8 mouse cellular contexts compared by ENCODE assay signal in the genomic region with DNA sequence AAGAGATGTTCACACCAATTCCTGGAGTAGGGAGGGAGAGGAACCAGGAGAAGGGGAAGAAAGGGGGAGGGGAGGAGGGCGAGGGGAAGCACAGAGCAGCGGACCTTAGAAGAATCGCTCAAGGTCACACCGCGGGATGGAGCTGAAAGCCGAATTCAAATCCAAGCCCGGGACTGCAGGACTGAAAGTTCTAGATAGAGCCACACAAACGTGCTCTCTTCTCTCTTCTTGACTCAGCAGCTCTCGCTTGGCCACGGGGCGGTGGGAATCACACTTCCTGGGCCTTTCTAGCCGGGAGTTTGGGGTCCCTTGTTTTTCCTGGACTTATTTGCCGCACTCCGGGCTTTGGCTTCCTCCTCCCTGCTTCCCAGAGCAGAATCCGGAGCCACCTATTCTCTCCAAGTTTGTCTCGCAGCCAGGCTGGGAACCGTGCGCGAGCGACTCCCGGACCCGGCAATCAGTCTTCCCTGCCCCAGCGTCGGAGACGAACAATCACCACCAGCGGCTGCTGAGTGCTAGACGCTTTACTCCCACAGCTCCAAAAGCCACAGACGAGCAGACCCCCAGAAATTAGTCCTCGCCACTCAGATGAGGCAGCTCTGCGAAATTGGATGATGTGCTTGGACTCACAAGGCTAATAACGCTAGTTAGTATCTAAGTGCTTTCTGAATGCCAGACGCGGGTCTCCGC. TPM values are rescaled to one million over a fixed set of nuclear protein-coding genes. Genes with fewer than 3 reads are reported as not detected.
DNase-seq lines count a peak whose midpoint lies in the region; ATAC-seq and TF ChIP-seq lines count a peak whose summit lies in the region.

No protein-coding gene starts in this region.

- peaks cover 2% of the 10 kb centered on the region; the same call in 1 of the 2 replicates for H3K27me3 ChIP-seq in cerebellum, adult 2 months (ENCODE audit: control insufficient read depth, insufficient read depth, low read length)
- H3K27me3 ChIP-seq in thymus, adult 2 months (ENCODE audit: control insufficient read depth, insufficient read depth, low read length): peaks cover 10% of the 10 kb centered on the region
- H3K27me3 ChIP-seq in heart, embryonic 16.5 days (ENCODE audit: control insufficient read depth, insufficient read depth, low read length): peaks cover 6% of the 10 kb centered on the region

- H3K4me2 ChIP-seq in heart, embryonic 16.5 days (ENCODE audit: low read depth, low read length): peak overlapping the region; percentile 78

- DNase-seq in cerebellum, adult 2 months: peak; percentile 9 to 26
- peak; percentile 5 for DNase-seq in thymus, adult 2 months
- no peak for DNase-seq in thymus, postnatal 10 days (ENCODE audit: low spot score in 2 of 2)
- DNase-seq in kidney, postnatal 4 days: peak; percentile 50 to 67
- peak; percentile 65 for DNase-seq in neural tube, embryonic 10.5 days (ENCODE audit: extremely low spot score, low spot score)
- no peak for DNase-seq in ovary, adult 18-20 months (ENCODE audit: low spot score)

- H3K9me3 ChIP-seq in heart, embryonic 16.5 days (replicated peaks; ENCODE audit: control insufficient read depth, low read length): no peaks in the 10 kb centered on the region

- TF ChIP-seq POLR2A in cerebellum, adult 2 months (IDR thresholded peaks at IDR 0.05; ENCODE audit: borderline replicate concordance, insufficient read depth, low read length): no peak
- TF ChIP-seq POLR2A in thymus, adult 2 months (IDR thresholded peaks at IDR 0.05; ENCODE audit: control insufficient read depth, extremely low read depth, insufficient read depth, low read length, poor library complexity): no peak

- H3K9ac ChIP-seq in heart, embryonic 16.5 days (ENCODE audit: low read length): peak overlapping the region; percentile 85

- ATAC-seq in cerebellum, adult (ENCODE audit: insufficient number of reproducible peaks, low FRiP score, low TSS enrichment): no peak
- no peak for ATAC-seq in heart, embryonic 16.5 days (replicated peaks; ENCODE audit: extremely low read depth, insufficient read depth, low FRiP score)

- peaks cover 3% of the 10 kb centered on the region; the same call in 1 of the 2 replicates for H3K4me1 ChIP-seq in cerebellum, adult 2 months (ENCODE audit: control insufficient read depth, insufficient read depth, low read length)
- H3K4me1 ChIP-seq in thymus, adult 2 months (replicated peaks; ENCODE audit: control insufficient read depth, insufficient read depth, low read length): peaks cover 10% of the 10 kb centered on the region
- H3K4me1 ChIP-seq in heart, embryonic 16.5 days (ENCODE audit: control insufficient read depth, insufficient read depth, low read length): peaks cover 32% of the 10 kb centered on the region

- no peaks in the 10 kb centered on the region for H3K36me3 ChIP-seq in thymus, adult 2 months (ENCODE audit: control insufficient read depth, insufficient read depth, low read length)
- no peaks in the 10 kb centered on the region for H3K36me3 ChIP-seq in heart, embryonic 16.5 days (ENCODE audit: control insufficient read depth, insufficient read depth)

- H3K4me3 ChIP-seq in cerebellum, adult 2 months (replicated peaks; ENCODE audit: insufficient read depth, low read depth, low read length): peak overlapping the region; percentile 48
- no peak overlapping the region for H3K4me3 ChIP-seq in thymus, adult 2 months (ENCODE audit: control insufficient read depth, insufficient read depth, low read length)
- peak overlapping the region; percentile 70 for H3K4me3 ChIP-seq in heart, embryonic 16.5 days (ENCODE audit: low read length)

- no peak for TF ChIP-seq CTCF in cerebellum, adult 2 months (IDR thresholded peaks at IDR 0.05; ENCODE audit: borderline replicate concordance, insufficient read depth, low read depth, low read length)
- no peak for TF ChIP-seq CTCF in thymus, adult 2 months (IDR thresholded peaks at IDR 0.05; ENCODE audit: borderline replicate concordance, control insufficient read depth, extremely low read depth, insufficient read depth, low read length, poor library complexity)

- 3% methylated on average over 34 of the region's 34 CpGs for WGBS in cerebellum, adult 2 months
- 4% methylated on average over 34 of the region's 34 CpGs for WGBS in thymus, adult 2 months
- WGBS in heart, embryonic 16.5 days: under 1% methylated on average over 34 of the region's 34 CpGs

- H3K27ac ChIP-seq in cerebellum, adult 2 months (ENCODE audit: insufficient read depth, low read length): no peak overlapping the region
- H3K27ac ChIP-seq in thymus, adult 2 months (ENCODE audit: control insufficient read depth, insufficient read depth, low read length): no peak overlapping the region
- peak overlapping the region; percentile 89 for H3K27ac ChIP-seq in heart, embryonic 16.5 days (ENCODE audit: low read length)

RNA-seq across cellular contexts. Expression of gene Spsb4, which starts 1.4 kb away (rescaled TPM):
- 11.4 and 13.9 TPM in 2 replicates for polyA plus RNA-seq in cerebellum, adult 2 months (2012; rRNA removed)
- 0.43 and 0.69 TPM in 2 replicates for polyA plus RNA-seq in thymus, adult 2 months (2012; rRNA removed)
- polyA plus RNA-seq in heart, embryonic 16.5 days (2015; fragmentation: Nextera tagmentation; extraction: Ambion mirVana): 53.2 and 53.7 TPM in 2 replicates

Comparison
In these comparisons a context has a peak if more than half of its experiments do, and no peak if none do; other contexts are left out.
1. DNase-seq: peak in cerebellum, adult 2 months (2 of 2), thymus, adult 2 months (single experiment), kidney, postnatal 4 days (2 of 2) and neural tube, embryonic 10.5 days (single experiment); none in thymus, postnatal 10 days (0 of 2) and ovary, adult 18-20 months (single experiment).